Mouse (Mus musculus): Measurements from ENCODE around the gene Fbln1.

DNA sequence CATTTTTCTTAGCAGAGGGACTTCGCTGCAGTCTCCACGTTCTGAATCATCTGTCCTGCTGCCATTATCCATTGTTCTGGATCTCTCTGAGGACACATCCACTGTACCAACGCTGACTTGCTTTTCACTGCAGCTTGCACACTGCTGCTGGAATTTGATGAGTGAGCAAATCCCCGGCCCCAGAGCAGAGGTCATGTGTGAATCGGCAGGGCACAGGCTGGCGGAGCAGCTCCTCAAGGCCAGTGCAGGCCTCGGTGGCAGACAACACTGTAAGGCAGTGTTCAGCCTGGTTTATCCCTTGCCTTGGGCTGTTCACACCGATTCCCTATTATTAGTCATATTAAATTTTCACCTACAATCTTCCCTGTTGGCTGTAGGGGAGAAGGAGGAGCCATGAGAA, 89.8 kb downstream of the Fbln1 start:
- TF ChIP-seq CTCF (IDR thresholded peaks at IDR 0.05; ENCODE audit: low read depth, low read length) (no peak), POLR2A (IDR thresholded peaks at IDR 0.05; ENCODE audit: extremely low read depth, insufficient read depth, low read length) (no peak)
